Mouse (Mus musculus): ENCODE data around the gene Sdhc. TPM values are rescaled to one million over a fixed set of nuclear protein-coding genes. Genes with fewer than 3 reads are reported as not detected.

Sdhc gene
- 100 to 1,000 TPM; 204 to 220 TPM for total RNA-seq (2021)

GRCm38 (mm10) chr1:171149974-171150760 lies at the start of gene Sdhc, which contains the start of gene Mpz:
TSS of gene Sdhc (minus strand) at chr1:171150603.
TSS of gene Mpz (plus strand) at chr1:171150711.
- peak; percentile 88 to 91 for DNase-seq (ENCODE audit: extremely low spot score in 1 of 2, low spot score in 1 of 2)

DNA sequence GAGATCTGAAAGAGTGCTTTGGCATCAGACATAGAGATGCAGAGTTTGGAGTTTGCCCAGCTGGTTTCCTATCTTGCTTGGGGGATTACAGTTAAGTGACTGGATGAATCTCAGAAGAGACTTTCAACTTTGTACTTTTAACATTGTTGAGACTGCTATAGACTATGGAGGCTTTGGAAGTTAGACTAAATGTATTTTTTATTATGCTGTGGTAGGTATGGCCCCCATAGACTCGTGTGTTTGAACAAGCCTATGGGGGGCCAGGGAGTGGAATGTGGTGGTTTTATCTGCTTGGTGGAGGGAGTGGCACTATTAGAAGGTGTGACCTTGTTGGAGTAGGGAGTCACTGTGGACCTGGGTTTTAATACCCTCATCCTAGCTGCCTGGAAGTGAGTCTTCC lies 49.1 kb upstream of the Sdhc start:
- DNase-seq (ENCODE audit: extremely low spot score in 1 of 2, low spot score in 1 of 2), result no peak

- DNase-seq (ENCODE audit: extremely low spot score in 1 of 2, low spot score in 1 of 2), result peak in 1 of 2 experiments; percentile 24
Observed at GRCm38 (mm10) chr1:171195887-171196397, 45.5 kb upstream of the Sdhc start, which contains the start of gene Pcp4l1. TSS of gene Pcp4l1 (minus strand) at chr1:171196268.

DNA sequence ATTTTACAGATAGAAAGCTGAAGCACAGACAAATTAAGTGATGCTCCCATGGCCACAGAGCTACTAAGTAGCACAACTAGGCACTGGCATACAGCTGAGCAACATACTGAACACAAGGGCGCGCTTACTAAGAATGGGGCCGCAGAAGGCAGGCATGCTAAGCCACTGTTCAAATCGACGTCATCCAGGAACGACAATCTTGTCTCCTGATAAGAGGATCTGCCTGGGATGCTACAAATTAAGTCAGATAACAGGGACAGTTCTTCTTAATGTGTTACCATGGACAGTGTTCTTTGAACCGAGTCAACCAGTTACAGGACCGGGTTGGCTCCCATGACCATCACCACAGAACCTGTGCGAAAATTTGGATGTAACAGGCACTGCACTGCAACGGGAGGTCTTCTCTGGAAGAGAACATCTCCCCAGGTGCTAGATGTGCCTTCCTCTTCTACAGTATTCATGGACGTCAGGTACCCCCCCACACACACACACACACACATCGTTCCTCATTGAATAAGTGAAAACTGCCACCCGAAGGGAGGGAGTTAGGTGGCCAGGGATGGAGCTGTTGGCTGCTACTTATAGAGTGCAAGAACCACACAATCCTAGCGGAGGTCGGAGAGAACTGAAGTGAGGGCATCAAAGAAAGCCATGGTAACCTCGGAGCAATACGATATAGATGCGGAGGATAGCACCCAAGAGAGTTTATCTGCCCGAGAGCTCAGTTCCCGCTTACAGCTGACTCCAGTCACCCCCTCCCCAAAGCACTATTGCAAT lies 44.8 kb upstream of the Sdhc start:
- DNase-seq (ENCODE audit: extremely low spot score in 1 of 2, low spot score in 1 of 2), result no peak

DNA sequence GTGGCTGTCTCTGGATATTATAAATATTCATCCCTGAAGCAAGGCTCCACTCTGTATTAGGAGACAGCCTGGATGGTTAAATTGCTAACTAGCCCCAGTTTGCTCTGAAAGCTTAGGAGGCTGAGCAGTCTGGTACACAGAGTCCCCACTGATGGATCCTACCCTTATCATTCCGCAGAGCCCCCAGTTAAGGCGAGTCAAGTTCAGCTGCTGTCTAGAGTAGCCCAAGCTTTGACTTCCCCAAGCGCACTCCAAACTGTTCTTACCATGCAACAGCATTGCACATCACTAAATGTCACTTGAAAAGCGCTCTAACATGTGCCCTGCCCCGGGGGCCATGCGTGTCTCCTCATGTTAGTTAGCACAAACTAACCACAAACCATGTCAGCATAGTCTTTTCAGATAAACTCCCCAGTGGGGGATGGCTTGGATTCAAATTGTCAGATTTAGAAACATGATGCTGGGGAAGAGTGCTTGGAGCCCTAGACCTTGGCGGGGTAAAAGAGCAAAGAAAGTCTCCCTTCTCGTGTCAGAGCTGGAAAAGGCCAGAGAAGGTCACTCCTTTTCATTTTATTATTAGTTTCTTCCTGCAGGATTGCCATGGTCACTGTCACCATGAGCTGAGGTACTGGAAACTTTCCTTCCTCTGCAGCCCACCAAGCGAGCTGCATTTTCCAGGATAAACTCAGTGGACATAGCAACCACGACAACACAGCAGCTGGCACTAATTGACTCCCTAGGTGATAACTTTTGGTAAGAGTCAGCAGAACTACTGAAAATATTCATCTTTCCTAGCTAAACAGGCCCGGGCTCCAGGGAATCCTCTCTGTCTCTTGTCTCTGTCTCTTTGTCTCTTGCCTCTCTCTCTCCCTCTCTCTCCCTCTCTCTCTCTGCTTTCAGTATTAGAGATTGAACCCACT lies 43.8 kb upstream of the Sdhc start:
- DNase-seq (ENCODE audit: extremely low spot score in 1 of 2, low spot score in 1 of 2), result no peak

GRCm38 (mm10) chr1:171193093-171193840 lies 42.9 kb upstream of the Sdhc start:
- DNase-seq (ENCODE audit: extremely low spot score in 1 of 2, low spot score in 1 of 2), result no peak

- no peak for DNase-seq (ENCODE audit: extremely low spot score in 1 of 2, low spot score in 1 of 2)
Observed at GRCm38 (mm10) chr1:171192283-171192682, 41.9 kb upstream of the Sdhc start.

GRCm38 (mm10) chr1:171190832-171191231 lies 40.4 kb upstream of the Sdhc start:
- DNase-seq (ENCODE audit: extremely low spot score in 1 of 2, low spot score in 1 of 2), result no peak

DNA sequence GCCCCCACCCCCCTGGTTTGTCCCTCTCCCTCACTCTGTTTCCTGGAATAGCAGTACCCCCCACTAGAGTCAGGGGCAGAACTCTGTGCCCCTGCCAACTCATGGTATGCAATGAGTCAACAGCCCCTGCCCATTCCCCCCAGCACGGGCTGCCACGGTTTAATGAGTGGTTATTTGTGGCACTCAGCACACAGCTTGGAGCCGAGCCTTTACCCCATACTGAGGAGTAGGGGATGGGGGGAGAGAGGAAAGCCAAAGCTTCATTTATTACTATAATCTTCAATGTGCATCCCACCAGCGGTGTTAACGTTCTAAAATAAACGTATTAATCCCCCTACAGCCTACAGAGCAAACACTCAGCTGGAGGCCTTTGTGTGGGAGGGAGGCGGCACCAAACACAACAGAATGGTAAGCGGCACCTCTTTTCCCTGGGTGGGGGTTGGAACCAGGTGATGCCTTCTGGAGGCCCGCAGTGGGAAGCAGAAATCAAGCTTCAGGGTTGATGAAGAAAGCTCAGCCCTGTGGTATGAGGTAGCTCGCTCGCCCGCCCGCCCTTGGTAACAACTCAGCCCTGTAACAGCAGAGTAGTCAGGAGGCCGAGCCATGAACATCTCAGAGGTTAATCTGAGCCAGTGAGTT lies 39.2 kb upstream of the Sdhc start:
- DNase-seq (ENCODE audit: extremely low spot score in 1 of 2, low spot score in 1 of 2), result no peak

- DNase-seq (ENCODE audit: extremely low spot score in 1 of 2, low spot score in 1 of 2), result no peak
Observed at GRCm38 (mm10) chr1:171189046-171189445, 38.6 kb upstream of the Sdhc start.

DNA sequence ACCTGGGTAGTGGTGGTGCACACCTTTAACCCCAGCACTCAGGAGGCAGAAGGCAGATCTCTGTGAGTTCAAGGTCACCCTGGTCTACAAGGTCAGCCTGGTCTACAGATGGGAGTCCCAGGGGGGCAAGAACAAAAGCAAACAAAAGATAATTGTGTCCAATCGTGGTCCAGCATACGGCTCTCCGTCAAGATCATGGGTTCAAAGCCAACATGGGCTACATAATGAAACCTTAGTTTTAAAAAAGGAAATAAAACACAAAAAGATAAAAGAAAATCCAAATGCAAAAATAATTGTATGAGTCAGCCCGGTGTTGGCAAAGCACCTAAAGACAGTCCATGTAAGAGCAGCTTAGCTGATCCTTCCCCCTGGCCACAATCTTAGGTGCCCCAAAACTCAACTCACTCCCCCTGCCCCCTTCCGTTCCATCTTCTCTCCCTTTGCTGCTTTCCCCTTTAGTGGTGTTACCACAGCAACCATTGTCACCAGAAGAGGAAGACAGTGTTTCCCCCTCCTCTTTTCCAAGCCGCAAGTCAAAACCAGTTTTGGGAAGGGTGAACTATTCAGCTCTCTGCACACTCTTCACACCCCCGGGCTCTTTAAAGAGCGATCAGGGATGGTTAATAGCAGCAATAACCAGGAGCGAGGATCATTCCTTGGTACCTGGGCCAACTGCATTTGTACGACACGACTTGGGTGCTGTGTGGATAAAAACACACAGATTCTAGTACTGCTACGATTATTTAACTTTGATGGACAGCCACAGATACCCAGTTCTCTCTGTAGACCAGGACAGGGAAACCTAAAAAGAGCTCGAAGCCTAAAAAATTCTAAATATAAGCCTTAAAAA lies 37.7 kb upstream of the Sdhc start:
- DNase-seq (ENCODE audit: extremely low spot score in 1 of 2, low spot score in 1 of 2), result no peak

DNA sequence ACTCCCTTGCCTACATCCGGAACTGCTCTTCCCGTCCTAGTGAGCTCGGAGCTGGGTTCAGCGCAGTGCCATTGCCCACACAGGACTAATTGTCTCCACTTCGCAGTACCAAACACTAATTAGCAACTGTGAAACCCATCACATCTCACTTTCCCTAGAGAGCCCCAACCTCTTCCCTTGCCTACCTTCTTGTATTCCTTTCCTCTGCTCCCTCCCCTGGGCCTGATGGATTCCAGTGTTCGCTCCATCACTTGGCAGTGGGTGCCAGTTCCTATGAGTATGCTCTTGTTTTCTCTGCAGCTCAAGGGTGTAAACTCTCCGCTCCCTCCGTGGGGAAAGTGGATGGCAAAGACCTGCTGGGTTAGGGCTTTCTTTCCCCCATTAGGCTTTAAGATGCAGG lies 35.3 kb upstream of the Sdhc start:
- DNase-seq (ENCODE audit: extremely low spot score in 1 of 2, low spot score in 1 of 2), result no peak

DNA sequence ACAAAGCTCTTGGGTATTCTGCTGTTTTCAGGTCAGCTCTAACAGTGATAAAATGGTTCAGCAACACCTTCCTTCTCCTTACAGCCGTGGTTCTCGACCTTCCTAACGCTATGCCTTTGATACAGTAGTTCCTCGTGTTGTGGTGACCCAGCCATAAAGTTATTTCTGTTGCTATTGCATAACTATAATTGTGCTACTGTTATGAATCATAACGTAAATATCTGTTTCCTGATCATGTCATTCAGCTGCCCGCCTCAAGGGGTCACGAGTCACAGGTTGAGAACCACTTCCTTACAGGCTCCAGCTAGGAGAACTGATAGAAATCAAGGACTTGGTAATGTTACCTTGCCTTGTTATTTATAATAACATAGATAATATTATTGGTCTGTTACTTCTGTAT lies 33.9 kb upstream of the Sdhc start:
- DNase-seq (ENCODE audit: extremely low spot score in 1 of 2, low spot score in 1 of 2), result no peak

- DNase-seq (ENCODE audit: extremely low spot score in 1 of 2, low spot score in 1 of 2), result no peak
Observed at GRCm38 (mm10) chr1:171183620-171184019, 33.2 kb upstream of the Sdhc start.

DNA sequence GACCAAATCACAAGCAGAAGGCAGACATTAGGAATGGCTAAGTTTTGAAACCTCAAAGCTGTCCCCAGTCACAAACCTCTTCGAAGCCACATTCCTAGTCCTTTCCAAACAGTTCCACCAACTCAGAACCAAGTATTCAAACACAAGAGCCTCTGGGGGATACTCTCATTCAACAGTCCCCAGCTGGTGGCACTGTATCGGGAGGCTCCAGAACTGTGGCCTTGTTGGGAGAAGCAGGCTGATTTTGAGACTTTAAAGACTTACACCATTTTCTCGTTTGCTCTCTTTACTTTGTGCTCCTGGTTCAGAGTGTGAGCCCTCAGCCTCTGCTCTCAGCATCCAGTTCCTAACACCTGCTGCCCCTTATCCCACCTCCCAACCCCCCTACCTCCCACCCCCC lies 32.6 kb upstream of the Sdhc start:
- no peak for DNase-seq (ENCODE audit: extremely low spot score in 1 of 2, low spot score in 1 of 2)

GRCm38 (mm10) chr1:171179487-171180171 lies 29.2 kb upstream of the Sdhc start:
- DNase-seq (ENCODE audit: extremely low spot score in 1 of 2, low spot score in 1 of 2), result no peak

GRCm38 (mm10) chr1:171172779-171173178 lies 22.4 kb upstream of the Sdhc start:
- no peak for DNase-seq (ENCODE audit: extremely low spot score in 1 of 2, low spot score in 1 of 2)

DNA sequence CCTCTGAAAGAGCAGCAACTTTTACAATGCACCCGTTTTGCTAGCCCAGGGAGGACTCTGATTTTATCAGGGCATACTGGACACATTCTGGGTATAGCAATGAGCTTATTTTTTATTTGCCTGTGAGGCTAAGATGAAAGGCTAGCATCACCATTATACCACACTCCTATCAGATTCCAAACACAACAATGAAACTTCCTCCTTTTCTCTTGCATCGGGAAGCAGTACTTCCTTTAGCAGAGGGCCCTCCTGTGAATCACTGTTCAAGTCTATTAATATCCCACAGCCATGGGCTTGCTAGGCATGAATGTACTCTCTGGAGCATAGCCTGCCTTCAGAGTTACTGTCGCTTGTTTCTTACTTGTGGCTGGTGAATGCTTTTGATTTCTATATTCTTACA lies 20.7 kb upstream of the Sdhc start:
- DNase-seq (ENCODE audit: extremely low spot score in 1 of 2, low spot score in 1 of 2), result no peak
